Mouse (Mus musculus) CD4-positive, CD25-positive, alpha-beta regulatory T cell (primary cell): Measurements from ENCODE around the gene Hbb-bh1. TPM values are rescaled to one million over a fixed set of nuclear protein-coding genes. Genes with fewer than 3 reads are reported as not detected.

Source experiments
- polyA plus RNA-seq: library from polyadenylated mRNA; unstranded; fragments of 100-300 nt; shearing (Covaris generic); gene quantifications from one replicate; pipeline ENCODE4 v1.2.1, GENCODE M21; 2017

Gene Hbb-bh1
- not detected for polyA plus RNA-seq

GRCm38 (mm10) chr7:103843034-103843433 is at the start of gene Hbb-bh1:
TSS of gene Hbb-bh1 (minus strand) at chr7:103843164.

GRCm38 (mm10) chr7:103886152-103886551 is 43.2 kb upstream of the Hbb-bh1 start, which contains the start of gene Olfr66:
TSS of gene Olfr66 (minus strand) at chr7:103886252.

GRCm38 (mm10) chr7:103853090-103853489 is 10.1 kb upstream of the Hbb-bh1 start, which contains the start of gene Hbb-y:
TSS of gene Hbb-y (minus strand) at chr7:103853216.

GRCm38 (mm10) chr7:103840268-103840667 is 2.7 kb downstream of the Hbb-bh1 start, which contains the start of gene Hbb-bh2:
TSS of gene Hbb-bh2 (minus strand) at chr7:103840520.

GRCm38 (mm10) chr7:103827808-103828207 is 15.2 kb downstream of the Hbb-bh1 start, which contains the start of gene Hbb-bs:
TSS of gene Hbb-bs (minus strand) at chr7:103828096.

GRCm38 (mm10) chr7:103813766-103814165 is 29.2 kb downstream of the Hbb-bh1 start, which contains the start of gene Hbb-bt:
TSS of gene Hbb-bt (minus strand) at chr7:103813996.

GRCm38 (mm10) chr7:103791721-103792120 is 51.2 kb downstream of the Hbb-bh1 start, which contains the start of gene Olfr67:
TSS of gene Olfr67 (minus strand) at chr7:103791821.

Other genes starting within 250 kb of the Hbb-bh1 start
- not detected for gene Olfr619, start 242.6 kb downstream of the Hbb-bh1 start, polyA plus RNA-seq
- gene Olfr620, start 230.6 kb downstream of the Hbb-bh1 start, polyA plus RNA-seq: 0.11 TPM
- not detected for gene Olfr622, start 200.5 kb downstream of the Hbb-bh1 start, polyA plus RNA-seq
- gene Olfr623, start 179.5 kb downstream of the Hbb-bh1 start, polyA plus RNA-seq: not detected
- gene Olfr624, start 172.0 kb downstream of the Hbb-bh1 start, polyA plus RNA-seq: 0.02 TPM
- not detected for gene Olfr625-ps1, start 160.4 kb downstream of the Hbb-bh1 start, polyA plus RNA-seq
- not detected for gene Olfr243, start 128.5 kb downstream of the Hbb-bh1 start, polyA plus RNA-seq
- gene Olfr628, start 112.8 kb downstream of the Hbb-bh1 start, polyA plus RNA-seq: not detected
- not detected for gene Olfr629, start 98.2 kb downstream of the Hbb-bh1 start, polyA plus RNA-seq
- gene Olfr630, start 85.8 kb downstream of the Hbb-bh1 start, polyA plus RNA-seq: not detected
- 0.08 TPM for gene Olfr69, start 71.6 kb downstream of the Hbb-bh1 start, polyA plus RNA-seq
- gene Olfr68, start 63.5 kb downstream of the Hbb-bh1 start, polyA plus RNA-seq: not detected
- gene Olfr67, start 51.3 kb downstream of the Hbb-bh1 start, polyA plus RNA-seq: 0.05 TPM
- 32.1 TPM for gene Hbb-bt, start 29.2 kb downstream of the Hbb-bh1 start, polyA plus RNA-seq
- 155 TPM for gene Hbb-bs, start 15.1 kb downstream of the Hbb-bh1 start, polyA plus RNA-seq
- not detected for gene Hbb-bh2, start 2.6 kb downstream of the Hbb-bh1 start, polyA plus RNA-seq
- gene Hbb-y, start 10.1 kb upstream of the Hbb-bh1 start, polyA plus RNA-seq: not detected
- not detected for gene Olfr66, start 43.1 kb upstream of the Hbb-bh1 start, polyA plus RNA-seq
- gene Olfr64, start 51.3 kb upstream of the Hbb-bh1 start, polyA plus RNA-seq: 0.07 TPM
- not detected for gene Olfr65, start 60.3 kb upstream of the Hbb-bh1 start, polyA plus RNA-seq
- gene Olfr631, start 85.7 kb upstream of the Hbb-bh1 start, polyA plus RNA-seq: not detected
- not detected for gene Olfr632, start 91.2 kb upstream of the Hbb-bh1 start, polyA plus RNA-seq
- not detected for gene Olfr633, start 101.3 kb upstream of the Hbb-bh1 start, polyA plus RNA-seq
- gene Olfr635, start 128.0 kb upstream of the Hbb-bh1 start, polyA plus RNA-seq: 0.02 TPM
- gene Olfr638, start 155.6 kb upstream of the Hbb-bh1 start, polyA plus RNA-seq: not detected
- gene Olfr639, start 174.1 kb upstream of the Hbb-bh1 start, polyA plus RNA-seq: 0.02 TPM
- not detected for gene Olfr640, start 182.4 kb upstream of the Hbb-bh1 start, polyA plus RNA-seq
- not detected for gene Olfr641, start 192.3 kb upstream of the Hbb-bh1 start, polyA plus RNA-seq
- gene Olfr642, start 209.5 kb upstream of the Hbb-bh1 start, polyA plus RNA-seq: not detected
- not detected for gene 4930516K23Rik, start 218.3 kb upstream of the Hbb-bh1 start, polyA plus RNA-seq
- not detected for gene Olfr644, start 228.7 kb upstream of the Hbb-bh1 start, polyA plus RNA-seq
- gene Olfr645, start 242.3 kb upstream of the Hbb-bh1 start, polyA plus RNA-seq: not detected